Mouse (Mus musculus) forebrain, embryonic 16.5 days (tissue): Measurements from ENCODE around the gene Acsl3. TPM values are rescaled to one million over a fixed set of nuclear protein-coding genes. Genes with fewer than 3 reads are reported as not detected.

ENCODE experiments used
- ATAC-seq: fragments of 200-750 bp; cut with Nextera tagmentation; 2 replicates; pipeline ENCODE4 v1.8.0; 2017; ENCODE audit warnings: mild to moderate bottlenecking, moderate library complexity
- H3K27ac ChIP-seq: fragments of 300-500 bp; sonication (generic); 2 replicates; pipeline ENCODE4 v1.5.1; 2014; ENCODE audit warnings: low read length, control low read depth
- H3K27me3 ChIP-seq: fragments of 300-500 bp; sonication (generic); replicated peaks from 2 replicates; pipeline ENCODE4 v1.6.1; 2014; ENCODE audit warnings: low read length; ENCODE audit not compliant: control insufficient read depth, insufficient read depth
- H3K36me3 ChIP-seq: fragments of 300-500 bp; sonication (generic); 2 replicates; pipeline ENCODE4 v1.6.1; 2014; ENCODE audit not compliant: control insufficient read depth, insufficient read depth
- H3K4me1 ChIP-seq: fragments of 300-500 bp; sonication (generic); replicated peaks from 2 replicates; pipeline ENCODE4 v1.6.1; 2014; ENCODE audit warnings: low read length; ENCODE audit not compliant: control insufficient read depth, insufficient read depth
- H3K4me2 ChIP-seq: fragments of 300-500 bp; sonication (generic); 2 replicates; pipeline ENCODE4 v1.6.1; 2014; ENCODE audit warnings: mild to moderate bottlenecking, low read length, control low read depth
- H3K4me3 ChIP-seq: fragments of 300-500 bp; sonication (generic); replicated peaks from 2 replicates; pipeline ENCODE4 v1.5.1; 2014; ENCODE audit warnings: mild to moderate bottlenecking, low read length, control low read depth
- H3K9ac ChIP-seq: fragments of 300-500 bp; sonication (generic); replicated peaks from 2 replicates; pipeline ENCODE4 v1.6.1; 2014; ENCODE audit warnings: low read depth, low read length, control low read depth
- H3K9me3 ChIP-seq: fragments of 300-500 bp; sonication (generic); 2 replicates; pipeline ENCODE4 v1.6.1; 2016; ENCODE audit warnings: low read length; ENCODE audit not compliant: control insufficient read depth
- WGBS: fragments of 180-500 bp; shearing (Covaris S2); extraction: QIAGEN DNeasy Blood & Tissue Kit; methylation state at CpG from one replicate; pipeline ENCODE4 v1.1.7; 2014; 5-methylcytosine and 5-hydroxymethylcytosine counted together
- polyA plus RNA-seq: library from polyadenylated mRNA; unstranded; fragments of >200 nt; fragmentation: Nextera tagmentation; extraction: Ambion mirVana; gene quantifications from 2 replicates; pipeline ENCODE4 v1.2.1, GENCODE M21; 2015

Acsl3 gene
- polyA plus RNA-seq, 1 experiment from 2014 or later, result 87.6 TPM

DNA sequence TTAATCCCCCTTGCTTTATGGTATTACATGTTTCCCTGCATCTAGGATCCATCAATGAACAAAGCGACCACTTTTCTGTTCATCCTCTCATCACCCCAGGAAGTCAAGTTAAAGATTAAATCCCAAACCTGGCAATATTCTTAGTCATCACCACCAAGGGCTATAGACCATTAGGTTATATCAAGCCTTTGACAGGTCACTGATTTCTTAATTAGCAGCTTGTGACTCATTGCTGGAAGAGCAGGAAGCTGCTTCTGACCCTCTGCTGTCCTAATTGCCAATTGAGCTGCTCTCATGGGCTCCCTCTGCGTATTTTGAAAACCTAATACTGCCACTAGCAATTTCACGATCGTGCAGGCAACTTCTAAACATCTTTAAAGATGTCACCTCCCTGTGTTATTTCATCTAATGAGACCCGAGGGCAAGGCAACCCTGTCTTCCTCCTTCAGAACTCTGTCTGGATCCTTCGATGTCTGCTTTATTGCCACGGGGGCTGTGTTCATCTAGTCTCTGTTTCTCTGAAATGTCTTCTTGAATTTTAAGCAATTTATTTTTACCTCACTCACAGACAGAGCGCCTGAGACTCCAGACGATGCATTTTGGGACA is 72.6 kb downstream of the Acsl3 start:
- Histone ChIP-seq H3K4me1 (peaks cover 5% of the 10 kb centered on the region; the same call in 1 of the 2 replicates), H3K27me3 (no peaks in the 10 kb centered on the region), H3K9me3 (no peaks in the 10 kb centered on the region), H3K36me3 (no peaks in the 10 kb centered on the region), H3K27ac (no peak overlapping the region), H3K4me3 (no peak overlapping the region), H3K4me2 (no peak overlapping the region), H3K9ac (no peak overlapping the region)
- ATAC-seq, result no peak
- 81% methylated on average over 9 of the region's 9 CpGs for WGBS

DNA sequence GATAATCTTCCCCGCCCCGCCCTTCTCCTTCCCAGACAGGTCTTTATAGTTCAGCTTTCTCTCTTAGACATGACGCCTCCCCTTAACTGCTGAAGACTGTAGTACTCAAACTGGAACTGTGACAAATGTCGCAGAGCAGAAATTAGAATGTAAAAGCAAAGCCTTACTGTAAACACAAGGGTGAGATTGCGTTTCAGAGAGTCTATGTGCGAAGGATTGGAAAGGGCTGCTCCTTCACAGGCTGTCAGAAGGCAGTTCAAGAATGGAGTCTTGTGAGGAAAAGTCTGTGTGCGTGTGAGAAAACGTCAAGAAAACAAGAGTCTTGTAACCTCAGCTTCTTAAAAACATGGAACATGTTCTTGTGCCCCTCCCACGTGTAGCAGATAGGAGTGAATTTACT is 74.7 kb downstream of the Acsl3 start:
- Histone ChIP-seq H3K27me3 (no peaks in the 10 kb centered on the region), H3K4me2 (no peak overlapping the region), H3K4me3 (no peak overlapping the region), H3K4me1 (no peaks in the 10 kb centered on the region), H3K27ac (no peak overlapping the region), H3K9me3 (no peaks in the 10 kb centered on the region), H3K36me3 (no peaks in the 10 kb centered on the region), H3K9ac (no peak overlapping the region)
- WGBS, result 86% methylated on average over 9 of the region's 9 CpGs
- no peak for ATAC-seq

DNA sequence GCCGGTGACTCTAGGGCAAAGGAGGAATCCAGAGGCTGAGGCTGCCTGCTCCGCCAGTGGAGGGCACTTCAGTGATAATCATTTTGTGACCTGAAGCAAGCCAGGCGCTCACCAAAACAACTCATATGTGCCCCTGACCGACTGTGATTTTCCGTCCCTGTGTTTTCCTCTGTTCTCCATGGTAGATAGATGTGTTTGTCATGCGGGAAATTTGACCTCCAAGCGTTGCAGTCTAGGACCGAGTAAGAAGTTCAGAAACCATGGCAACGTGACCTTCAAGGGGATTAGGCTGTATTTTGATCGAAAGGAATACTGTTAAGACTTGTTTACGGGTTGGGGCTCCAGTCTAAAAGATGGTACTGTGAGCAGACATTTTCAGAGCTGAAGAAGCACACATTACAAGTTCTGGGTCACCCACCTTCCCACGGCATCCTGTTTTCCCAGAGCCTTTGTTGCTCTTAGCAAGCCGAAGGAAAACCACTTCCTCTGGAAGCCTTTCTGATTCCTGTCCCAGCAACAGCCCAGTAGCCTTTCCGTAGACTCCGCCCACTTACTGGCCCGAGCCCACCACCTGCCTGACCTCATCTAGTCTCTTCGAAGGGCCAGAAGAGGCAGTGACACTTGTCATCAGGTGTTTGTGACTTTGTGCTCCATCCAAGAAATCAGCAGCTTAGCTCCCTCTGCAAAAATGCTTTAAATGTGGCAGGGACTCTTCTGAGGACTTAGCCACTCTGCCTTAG is 76.8 kb downstream of the Acsl3 start:
- H3K27ac ChIP-seq, result no peak overlapping the region
- H3K36me3 ChIP-seq, result no peaks in the 10 kb centered on the region
- no peak overlapping the region for H3K4me2 ChIP-seq
- H3K4me3 ChIP-seq, result no peak overlapping the region
- ATAC-seq, result no peak
- H3K9ac ChIP-seq, result no peak overlapping the region
- no peaks in the 10 kb centered on the region for H3K27me3 ChIP-seq
- H3K9me3 ChIP-seq, result no peaks in the 10 kb centered on the region
- 76% methylated on average over 17 of the region's 17 CpGs for WGBS
- H3K4me1 ChIP-seq, result no peaks in the 10 kb centered on the region

DNA sequence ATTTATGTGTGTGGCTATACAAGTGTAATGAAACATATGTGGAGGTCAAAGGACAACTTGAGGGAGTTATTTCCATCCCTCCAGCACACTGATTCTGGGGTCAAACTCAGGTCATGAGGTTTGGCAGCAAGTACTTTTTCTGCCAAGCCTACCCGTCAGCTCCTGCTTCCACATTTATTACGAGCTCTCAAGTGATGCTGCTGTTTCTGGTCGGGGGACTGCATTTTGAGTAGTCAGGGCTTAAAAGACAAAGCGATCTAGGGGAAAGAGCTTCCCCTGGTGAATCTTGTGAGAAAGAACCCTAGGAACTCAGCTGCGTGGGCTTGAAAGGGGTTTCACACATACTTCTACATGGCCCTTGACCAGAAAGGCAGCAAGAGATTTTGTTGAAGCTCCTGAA is 80.0 kb downstream of the Acsl3 start:
- Histone ChIP-seq H3K4me3 (no peak overlapping the region), H3K27me3 (no peaks in the 10 kb centered on the region), H3K4me1 (no peaks in the 10 kb centered on the region), H3K9ac (no peak overlapping the region), H3K9me3 (no peaks in the 10 kb centered on the region), H3K27ac (no peak overlapping the region), H3K4me2 (no peak overlapping the region), H3K36me3 (no peaks in the 10 kb centered on the region)
- 78% methylated on average over 5 of the region's 5 CpGs for WGBS
- ATAC-seq, result no peak

DNA sequence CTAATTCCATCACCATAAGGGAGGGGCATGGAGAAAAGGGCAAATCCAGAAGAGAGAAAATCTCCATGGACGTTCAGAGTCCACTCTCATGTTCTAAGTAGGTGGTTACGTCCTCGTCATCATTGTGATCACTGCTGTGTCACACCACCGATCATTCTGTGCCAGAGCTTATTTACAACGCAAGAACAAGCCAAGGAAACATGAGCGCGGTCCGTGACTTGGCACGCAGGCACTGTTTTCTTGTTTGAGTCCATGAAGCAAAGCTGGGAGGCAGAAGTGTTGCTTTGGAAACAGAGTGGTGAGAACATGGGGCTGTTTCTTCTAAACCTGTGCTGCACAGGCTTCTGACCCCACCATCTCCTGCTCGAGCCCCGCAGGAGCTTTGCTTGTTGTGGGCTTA is 83.1 kb downstream of the Acsl3 start:
- H3K9ac ChIP-seq, result no peak overlapping the region
- peaks cover 5% of the 10 kb centered on the region for H3K4me1 ChIP-seq
- H3K4me3 ChIP-seq, result no peak overlapping the region
- no peaks in the 10 kb centered on the region for H3K9me3 ChIP-seq
- H3K27me3 ChIP-seq, result no peaks in the 10 kb centered on the region
- peak; percentile 51; the same call in 1 of the 2 replicates for ATAC-seq
- H3K27ac ChIP-seq, result no peak overlapping the region
- H3K36me3 ChIP-seq, result no peaks in the 10 kb centered on the region
- WGBS, result 71% methylated on average over 11 of the region's 11 CpGs
- no peak overlapping the region for H3K4me2 ChIP-seq

DNA sequence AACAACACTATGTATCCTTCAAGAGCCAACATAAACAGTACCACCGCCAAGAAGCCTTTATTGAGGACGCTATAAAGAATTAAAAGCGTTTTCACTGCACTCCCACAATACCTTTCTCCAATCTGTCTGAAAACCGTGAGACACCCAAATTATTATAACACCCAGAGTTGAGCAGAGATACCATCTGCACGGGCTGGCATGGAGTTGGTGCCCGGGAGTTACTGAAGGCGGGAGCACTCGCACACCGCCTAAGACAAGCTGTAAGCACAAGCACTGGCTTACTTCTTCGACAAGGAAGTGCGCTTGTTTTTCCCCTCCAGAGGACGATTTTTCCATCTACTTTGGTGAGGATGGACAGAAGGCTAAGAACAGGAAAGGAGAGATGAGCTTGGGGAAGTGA is 84.6 kb downstream of the Acsl3 start:
- WGBS, result 64% methylated on average over 12 of the region's 12 CpGs
- Histone ChIP-seq H3K27ac (no peak overlapping the region), H3K4me1 (peaks cover 5% of the 10 kb centered on the region), H3K27me3 (no peaks in the 10 kb centered on the region), H3K9me3 (no peaks in the 10 kb centered on the region), H3K4me3 (no peak overlapping the region), H3K36me3 (no peaks in the 10 kb centered on the region), H3K9ac (no peak overlapping the region), H3K4me2 (no peak overlapping the region)
- peak; percentile 78 for ATAC-seq

DNA sequence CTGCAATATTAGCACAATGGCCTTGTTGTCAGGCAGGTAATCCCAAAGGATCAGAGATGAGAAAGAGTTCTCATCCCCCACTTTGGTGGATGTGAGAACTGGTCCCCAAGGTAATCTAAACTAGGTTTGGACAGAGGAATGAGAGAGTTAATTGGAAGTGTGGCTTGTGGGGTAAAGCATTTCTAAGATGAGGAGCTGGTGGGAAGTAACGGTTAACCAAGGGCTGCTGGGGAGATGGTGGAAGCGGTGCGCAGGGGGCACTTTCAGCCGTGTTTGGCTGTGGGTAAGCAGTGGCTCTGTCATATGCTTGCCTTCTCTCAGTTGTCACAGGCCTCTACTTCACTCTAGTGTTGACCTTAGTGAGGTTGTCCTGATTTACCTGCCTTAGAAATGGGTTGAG is 85.7 kb downstream of the Acsl3 start:
- Histone ChIP-seq H3K27me3 (no peaks in the 10 kb centered on the region), H3K27ac (no peak overlapping the region), H3K9me3 (no peaks in the 10 kb centered on the region), H3K4me1 (peaks cover 5% of the 10 kb centered on the region), H3K4me3 (no peak overlapping the region), H3K36me3 (no peaks in the 10 kb centered on the region), H3K9ac (no peak overlapping the region), H3K4me2 (no peak overlapping the region)
- no peak for ATAC-seq
- 94% methylated on average over 4 of the region's 4 CpGs for WGBS

DNA sequence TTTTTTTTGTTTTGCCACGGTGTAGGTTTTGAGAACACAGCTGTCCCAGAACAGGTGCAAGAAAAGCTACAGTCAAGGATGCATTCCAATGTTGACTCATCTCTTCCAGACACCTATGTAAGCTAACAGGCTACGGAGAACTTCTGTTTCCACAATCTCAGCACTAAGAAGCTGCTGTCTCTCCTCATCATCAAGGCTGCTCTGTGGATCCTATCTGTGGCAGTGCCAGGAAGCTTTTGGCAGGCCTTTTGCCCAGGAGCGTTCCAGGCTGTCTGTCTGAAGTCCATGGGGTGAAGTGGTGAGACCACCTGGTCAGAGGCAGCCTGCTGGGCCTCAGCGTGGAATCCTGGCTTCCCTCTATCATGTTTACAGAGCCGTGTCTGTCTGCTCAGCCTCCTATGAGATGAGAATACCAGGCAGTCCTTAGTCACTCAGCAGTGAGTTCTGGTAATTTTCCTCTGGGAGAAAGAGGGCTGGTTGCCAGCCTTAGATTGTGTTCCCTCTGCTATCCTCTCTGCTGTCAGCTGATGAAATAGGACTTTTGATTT is 87.7 kb downstream of the Acsl3 start:
- Histone ChIP-seq H3K36me3 (no peaks in the 10 kb centered on the region), H3K9me3 (no peaks in the 10 kb centered on the region), H3K4me1 (peaks cover 5% of the 10 kb centered on the region), H3K27ac (peak overlapping the region; percentile 16; the same call in 1 of the 2 replicates), H3K4me2 (no peak overlapping the region), H3K27me3 (no peaks in the 10 kb centered on the region), H3K9ac (no peak overlapping the region), H3K4me3 (no peak overlapping the region)
- 50% methylated on average over 5 of the region's 5 CpGs for WGBS
- ATAC-seq, result peak; percentile 59
